Mouse (Mus musculus): ENCODE measurements around the gene Kif1a.
"Not testable (repeated sequence)": the region's sequence is repeated elsewhere in the genome, so short reads cannot be mapped to it uniquely, and the experiment has no call there.

Gene Kif1a

DNA sequence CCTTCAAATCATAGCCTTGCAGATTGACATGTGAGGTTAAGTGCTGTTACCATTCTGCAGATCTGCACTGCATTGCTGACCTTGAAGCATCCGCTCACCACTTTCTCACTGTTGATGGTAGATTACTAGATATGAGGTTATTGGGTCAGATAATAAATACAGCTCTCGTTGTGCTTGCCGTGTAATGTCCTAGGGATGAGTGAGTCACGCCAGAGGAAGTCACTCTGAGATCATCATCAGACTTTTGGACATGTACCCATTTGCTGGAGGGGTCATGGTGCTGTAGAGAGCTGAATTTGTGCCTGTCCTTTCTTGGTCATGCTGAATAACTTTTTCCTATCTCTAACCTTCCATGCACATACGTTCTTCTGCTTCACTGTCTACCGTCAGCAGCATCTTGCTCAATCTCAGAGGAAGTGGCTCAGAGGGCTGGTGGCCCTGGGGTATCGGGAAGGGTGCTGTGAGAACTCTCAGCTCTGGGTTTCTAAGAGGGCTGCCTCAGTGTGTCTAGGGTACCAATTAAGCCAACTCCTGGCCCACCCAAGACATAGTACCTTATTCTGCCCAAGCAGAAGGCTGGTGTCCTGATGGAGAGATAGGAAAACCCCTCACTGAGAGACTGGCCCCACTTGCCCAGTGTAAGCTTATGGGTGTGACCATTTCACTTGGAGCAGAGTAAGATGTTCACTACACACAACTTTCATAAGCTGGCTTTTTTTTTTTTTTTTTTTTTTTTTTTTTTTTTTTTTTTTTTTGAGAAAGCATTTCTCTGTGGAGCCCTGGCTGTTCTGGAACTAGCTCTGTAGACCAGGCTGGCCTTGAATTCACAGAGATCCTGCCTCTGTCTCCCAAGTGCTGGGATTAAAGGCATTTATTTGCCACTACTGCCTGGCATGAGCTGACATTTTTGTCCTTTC is 129.6 kb downstream of the Kif1a start:
- in situ Hi-C loops (cut with MseI, MboI): no loop called here

DNA sequence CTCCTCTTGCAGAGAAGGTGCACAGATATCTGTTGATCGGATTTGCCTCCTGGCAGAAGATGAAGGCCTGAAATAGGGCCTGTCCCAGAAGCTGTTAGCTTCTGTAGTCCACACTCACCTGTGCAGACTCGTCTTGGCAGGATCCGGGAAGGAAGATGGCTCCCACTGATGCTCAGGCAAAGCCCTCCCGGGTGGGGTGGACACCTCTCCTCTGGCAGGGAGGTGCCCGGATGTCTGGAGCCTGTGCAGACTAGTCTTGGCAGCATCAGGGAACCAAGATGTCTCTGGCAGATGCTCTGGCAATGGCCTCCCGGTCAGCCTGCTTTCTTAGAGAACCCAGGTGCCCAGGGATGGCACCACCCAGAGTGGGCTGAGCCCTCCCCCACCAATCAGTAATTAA is 131.0 kb downstream of the Kif1a start:
- in situ Hi-C loops (cut with MseI, MboI): not testable (repeated sequence)
